Mouse (Mus musculus): ENCODE measurements around the gene Psg19. TPM values are rescaled to one million over a fixed set of nuclear protein-coding genes. Genes with fewer than 3 reads are reported as not detected.

Gene Psg19
- polyA plus RNA-seq (2015; fragmentation: Nextera tagmentation; extraction: Ambion mirVana) = not detected in 2 replicates

DNA sequence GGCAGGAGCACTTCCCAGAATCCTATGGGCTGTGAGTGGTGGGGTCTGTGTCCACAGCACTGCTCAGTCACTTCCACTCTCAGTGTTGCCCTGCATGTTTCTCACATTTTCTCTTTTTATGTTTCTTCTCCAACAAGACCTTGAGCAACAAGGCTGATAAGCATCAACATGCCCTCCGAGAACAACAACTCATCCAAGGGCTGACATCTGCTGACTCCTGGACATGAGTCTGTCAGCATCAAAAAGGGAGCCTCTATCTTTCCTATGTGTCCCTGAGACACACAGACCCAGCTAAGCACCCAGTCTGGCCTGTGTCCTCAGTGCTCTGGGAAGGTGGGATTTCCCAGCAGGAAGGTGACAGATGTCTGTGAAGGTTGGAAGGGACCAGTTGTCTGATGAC is at the start of gene Psg19:
Gene Psg19 (minus strand): TSS at position 101 of the 400 bp plus-strand sequence.
- TF ChIP-seq EP300 (IDR thresholded peaks at IDR 0.05; ENCODE audit: low read depth) = no peak
- TF ChIP-seq CTCF (IDR thresholded peaks at IDR 0.05; ENCODE audit: low read depth) = no peak
- no peaks in the 10 kb centered on the region for H3K9me3 ChIP-seq (ENCODE audit: low read length)
- DNase-seq = no peak
- no peaks in the 10 kb centered on the region for H3K27me3 ChIP-seq (ENCODE audit: insufficient read depth, low read length)
- H3K27ac ChIP-seq (ENCODE audit: low read depth) = no peak within 1 kb of the TSS
- no peak for ATAC-seq
- H3K4me3 ChIP-seq (ENCODE audit: low read depth, low read length) = no peak within 1 kb of the TSS
- H3K36me3 ChIP-seq (replicated peaks; ENCODE audit: insufficient read depth, low read length) = no peaks in the 10 kb centered on the region
- no peaks in the 10 kb centered on the region for H3K4me1 ChIP-seq (ENCODE audit: insufficient read depth)
- H3K4me2 ChIP-seq (ENCODE audit: low read depth, low read length) = no peak within 1 kb of the TSS
- WGBS (ENCODE audit: insufficient replicate concordance) = 81% methylated on average over 1 of the region's 1 CpGs
- no peak within 1 kb of the TSS for H3K9ac ChIP-seq (replicated peaks)

DNA sequence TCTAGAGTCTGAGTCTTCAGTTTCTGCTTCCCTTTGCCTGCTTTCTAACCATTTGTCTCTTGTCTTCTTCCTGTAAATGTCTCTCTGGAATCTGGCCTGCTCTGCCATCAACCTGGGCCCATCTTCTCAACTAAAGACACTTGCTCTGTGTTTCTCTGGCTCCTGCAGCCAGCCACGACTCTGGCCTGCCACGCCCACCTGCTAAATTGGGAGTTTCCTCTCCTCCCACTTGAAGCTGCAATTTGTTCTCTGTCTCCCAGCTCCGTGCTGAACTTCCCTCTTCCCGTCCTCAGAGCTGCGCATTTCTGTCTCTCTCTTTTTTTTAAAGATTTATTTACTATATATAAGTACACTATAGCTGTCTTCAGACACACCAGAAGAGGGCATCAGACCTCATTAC is 46.5 kb upstream of the Psg19 start:
- no peak overlapping the region for H3K4me2 ChIP-seq (ENCODE audit: low read depth, low read length)
- TF ChIP-seq CTCF (IDR thresholded peaks at IDR 0.05; ENCODE audit: low read depth) (no peak), EP300 (IDR thresholded peaks at IDR 0.05; ENCODE audit: low read depth) (no peak)
- H3K9ac ChIP-seq (replicated peaks) = no peak overlapping the region
- H3K9me3 ChIP-seq (ENCODE audit: low read length) = no peaks in the 10 kb centered on the region
- ATAC-seq (no peak), DNase-seq (no peak)
- 20% methylated on average over 5 of the region's 5 CpGs for WGBS (ENCODE audit: insufficient replicate concordance)
- no peaks in the 10 kb centered on the region for H3K36me3 ChIP-seq (replicated peaks; ENCODE audit: insufficient read depth, low read length)
- no peak overlapping the region for H3K27ac ChIP-seq (ENCODE audit: low read depth)
- H3K4me3 ChIP-seq (ENCODE audit: low read depth, low read length) = no peak overlapping the region
- H3K4me1 ChIP-seq (ENCODE audit: insufficient read depth) = peaks cover 6% of the 10 kb centered on the region; the same call in 1 of the 2 replicates
- no peaks in the 10 kb centered on the region for H3K27me3 ChIP-seq (ENCODE audit: insufficient read depth, low read length)

GRCm38 (mm10) chr7:18841174-18841567 is 42.9 kb upstream of the Psg19 start:
- H3K4me3 ChIP-seq (ENCODE audit: low read depth, low read length) = no peak overlapping the region
- H3K27ac ChIP-seq (ENCODE audit: low read depth) = no peak overlapping the region
- no peak overlapping the region for H3K9ac ChIP-seq (replicated peaks)
- ATAC-seq (no peak), DNase-seq (no peak)
- H3K36me3 ChIP-seq (replicated peaks; ENCODE audit: insufficient read depth, low read length) = no peaks in the 10 kb centered on the region
- no peaks in the 10 kb centered on the region for H3K9me3 ChIP-seq (ENCODE audit: low read length)
- 56% methylated on average over 1 of the region's 1 CpGs for WGBS (ENCODE audit: insufficient replicate concordance)
- H3K4me2 ChIP-seq (ENCODE audit: low read depth, low read length) = peak overlapping the region; percentile 47
- no peaks in the 10 kb centered on the region; the same call in 1 of the 2 replicates for H3K4me1 ChIP-seq (ENCODE audit: insufficient read depth)
- TF ChIP-seq EP300 (IDR thresholded peaks at IDR 0.05; ENCODE audit: low read depth) (no peak), CTCF (IDR thresholded peaks at IDR 0.05; ENCODE audit: low read depth) (no peak)
- H3K27me3 ChIP-seq (ENCODE audit: insufficient read depth, low read length) = no peaks in the 10 kb centered on the region

GRCm38 (mm10) chr7:18840386-18841173 is 42.3 kb upstream of the Psg19 start:
- no peaks in the 10 kb centered on the region for H3K27me3 ChIP-seq (ENCODE audit: insufficient read depth, low read length)
- H3K4me1 ChIP-seq (ENCODE audit: insufficient read depth) = no peaks in the 10 kb centered on the region; the same call in 1 of the 2 replicates
- 7% methylated on average over 13 of the region's 17 CpGs for WGBS (ENCODE audit: insufficient replicate concordance)
- peak overlapping the region; percentile 37 for H3K4me3 ChIP-seq (ENCODE audit: low read depth, low read length)
- ATAC-seq (peak; percentile 65), DNase-seq (peak; percentile 37)
- no peak for TF ChIP-seq CTCF (IDR thresholded peaks at IDR 0.05; ENCODE audit: low read depth)
- no peak for TF ChIP-seq EP300 (IDR thresholded peaks at IDR 0.05; ENCODE audit: low read depth)
- H3K36me3 ChIP-seq (replicated peaks; ENCODE audit: insufficient read depth, low read length) = no peaks in the 10 kb centered on the region
- no peaks in the 10 kb centered on the region for H3K9me3 ChIP-seq (ENCODE audit: low read length)
- peak overlapping the region; percentile 55 for H3K27ac ChIP-seq (ENCODE audit: low read depth)
- 0 out of 2 replicates have a peak overlapping the region, but pooled peaks have one; percentile 8 for H3K9ac ChIP-seq (replicated peaks)
- peak overlapping the region; percentile 69 for H3K4me2 ChIP-seq (ENCODE audit: low read depth, low read length)

DNA sequence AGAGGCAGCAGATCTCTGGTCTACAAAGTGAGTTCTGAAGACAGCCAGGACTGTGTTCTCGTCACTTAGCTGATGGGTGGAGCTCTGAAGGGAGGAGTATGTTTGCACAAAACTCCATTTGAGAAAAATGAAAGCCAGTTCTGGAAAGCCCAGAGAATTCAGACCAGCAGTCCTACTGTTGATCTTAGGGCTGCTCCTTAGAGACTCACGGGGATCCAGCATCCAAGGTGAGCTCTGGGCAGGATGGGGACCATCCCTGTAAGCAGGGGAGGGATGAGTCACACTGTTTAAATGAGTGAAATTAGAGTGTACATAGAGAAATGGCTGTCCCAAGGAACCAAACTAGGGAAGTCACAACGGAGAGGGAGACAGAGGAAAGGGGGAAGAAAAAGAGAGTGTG is 41.5 kb upstream of the Psg19 start, which contains the start of gene Mill2:
Gene Mill2 (plus strand): TSS at position 102 of the 400 bp plus-strand sequence.
- Histone ChIP-seq H3K9ac (replicated peaks) (0 out of 2 replicates have a peak within 1 kb of the TSS, but pooled peaks have one; percentile 8), H3K4me3 (ENCODE audit: low read depth, low read length) (peak within 1 kb of the TSS; percentile 37), H3K9me3 (ENCODE audit: low read length) (no peaks in the 10 kb centered on the region), H3K27me3 (ENCODE audit: insufficient read depth, low read length) (no peaks in the 10 kb centered on the region), H3K27ac (ENCODE audit: low read depth) (peak within 1 kb of the TSS; percentile 55), H3K4me1 (ENCODE audit: insufficient read depth) (no peaks in the 10 kb centered on the region; the same call in 1 of the 2 replicates), H3K36me3 (replicated peaks; ENCODE audit: insufficient read depth, low read length) (no peaks in the 10 kb centered on the region), H3K4me2 (ENCODE audit: low read depth, low read length) (peak within 1 kb of the TSS; percentile 69)
- no peak for ATAC-seq
- DNase-seq = no peak
- WGBS (ENCODE audit: insufficient replicate concordance) = 9% methylated on average over 3 of the region's 3 CpGs
- TF ChIP-seq EP300 (IDR thresholded peaks at IDR 0.05; ENCODE audit: low read depth) (no peak), CTCF (IDR thresholded peaks at IDR 0.05; ENCODE audit: low read depth) (no peak)

DNA sequence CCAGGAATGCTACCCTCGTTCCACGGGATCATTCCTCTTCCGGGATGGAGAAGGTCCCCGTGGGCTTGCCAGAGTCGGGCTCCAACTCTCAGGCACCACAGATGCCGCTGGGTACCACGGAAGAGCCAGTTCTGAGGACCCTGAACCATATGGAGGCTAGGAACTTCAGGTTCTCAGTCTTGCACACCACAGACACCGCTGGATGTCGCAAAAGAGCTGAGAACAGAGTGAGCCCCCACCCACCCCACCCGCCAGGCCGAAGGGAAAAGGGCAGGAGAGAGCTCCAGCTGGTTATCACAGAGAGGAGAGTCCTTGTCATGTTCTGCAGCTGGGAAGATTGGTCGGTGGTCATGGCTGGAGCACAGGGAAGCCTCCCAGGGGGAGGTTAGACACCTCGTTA is 34.0 kb upstream of the Psg19 start:
- no peak for ATAC-seq
- 43% methylated on average over 13 of the region's 13 CpGs for WGBS (ENCODE audit: insufficient replicate concordance)
- Histone ChIP-seq H3K4me1 (ENCODE audit: insufficient read depth) (no peaks in the 10 kb centered on the region), H3K27ac (ENCODE audit: low read depth) (no peak overlapping the region), H3K27me3 (ENCODE audit: insufficient read depth, low read length) (no peaks in the 10 kb centered on the region), H3K4me3 (ENCODE audit: low read depth, low read length) (no peak overlapping the region), H3K4me2 (ENCODE audit: low read depth, low read length) (no peak overlapping the region), H3K36me3 (replicated peaks; ENCODE audit: insufficient read depth, low read length) (no peaks in the 10 kb centered on the region), H3K9ac (replicated peaks) (no peak overlapping the region), H3K9me3 (ENCODE audit: low read length) (no peaks in the 10 kb centered on the region)
- TF ChIP-seq EP300 (IDR thresholded peaks at IDR 0.05; ENCODE audit: low read depth) (no peak), CTCF (IDR thresholded peaks at IDR 0.05; ENCODE audit: low read depth) (0 out of 2 replicates have a peak, but pooled peaks have one; percentile 11)
- DNase-seq = no peak
